Mouse (Mus musculus): Measurements from ENCODE around the gene Col4a3. TPM values are rescaled to one million over a fixed set of nuclear protein-coding genes. Genes with fewer than 3 reads are reported as not detected.

Gene Col4a3
- polyA plus RNA-seq, 1 experiment from 2014 or later: 0.38 TPM

DNA sequence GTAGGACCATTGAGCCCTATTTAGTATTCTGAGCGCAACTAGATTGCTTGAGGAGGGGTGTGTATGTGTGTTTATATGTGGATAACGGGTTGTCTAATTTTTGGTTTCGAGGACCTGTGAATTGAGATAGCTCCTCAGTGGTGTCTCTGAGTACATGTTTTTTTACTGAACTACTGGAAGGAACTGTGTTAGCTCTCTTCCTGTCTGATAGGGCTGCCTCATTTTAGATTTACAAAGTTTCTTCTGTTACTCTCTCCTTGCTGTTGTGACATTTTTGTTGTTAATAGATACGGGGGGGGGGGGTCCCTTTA, 139.1 kb downstream of the Col4a3 start:
- Histone ChIP-seq H3K9ac (ENCODE audit: low read depth, low read length) (peak overlapping the region; percentile 84), H3K9me3 (replicated peaks; ENCODE audit: control insufficient read depth, low read length) (no peaks in the 10 kb centered on the region), H3K36me3 (ENCODE audit: control insufficient read depth, insufficient read depth) (peaks cover 28% of the 10 kb centered on the region), H3K4me3 (ENCODE audit: low read depth, low read length) (peak overlapping the region; percentile 77), H3K4me1 (ENCODE audit: control insufficient read depth, low read depth, low read length) (peaks cover 6% of the 10 kb centered on the region), H3K27me3 (ENCODE audit: control insufficient read depth, insufficient read depth, low read depth, low read length) (no peaks in the 10 kb centered on the region), H3K27ac (ENCODE audit: low read length) (peak overlapping the region; percentile 88), H3K4me2 (ENCODE audit: low read depth, low read length) (peak overlapping the region; percentile 81)
- WGBS (ENCODE audit: insufficient replicate concordance): 13% methylated on average over 4 of the region's 4 CpGs
- ATAC-seq (ENCODE audit: low read depth): peak; percentile 34

DNA sequence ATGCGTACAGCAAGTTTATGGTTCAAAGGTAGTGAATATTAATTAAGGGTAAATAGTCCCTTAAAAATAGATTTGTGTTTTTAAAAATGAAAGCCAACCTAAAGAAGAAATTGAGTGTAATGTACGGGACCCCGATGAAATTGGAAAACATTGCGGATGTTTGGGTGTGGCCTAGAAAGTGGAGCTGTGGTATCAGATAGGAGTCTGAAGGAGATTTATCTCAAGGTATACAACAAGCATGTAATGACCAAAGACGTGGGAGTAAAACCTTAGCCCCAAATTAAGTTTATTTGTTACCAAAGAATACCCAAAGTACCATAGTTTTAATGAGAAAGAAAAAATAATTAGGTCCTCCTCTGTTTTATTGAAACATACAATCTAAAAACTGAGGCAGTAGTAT, 139.8 kb downstream of the Col4a3 start:
- H3K27ac ChIP-seq (ENCODE audit: low read length): peak overlapping the region; percentile 88
- H3K9me3 ChIP-seq (replicated peaks; ENCODE audit: control insufficient read depth, low read length): no peaks in the 10 kb centered on the region
- H3K36me3 ChIP-seq (ENCODE audit: control insufficient read depth, insufficient read depth): peaks cover 34% of the 10 kb centered on the region
- H3K9ac ChIP-seq (ENCODE audit: low read depth, low read length): peak overlapping the region; percentile 84
- no peaks in the 10 kb centered on the region for H3K27me3 ChIP-seq (ENCODE audit: control insufficient read depth, insufficient read depth, low read depth, low read length)
- H3K4me3 ChIP-seq (ENCODE audit: low read depth, low read length): peak overlapping the region; percentile 77
- H3K4me2 ChIP-seq (ENCODE audit: low read depth, low read length): peak overlapping the region; percentile 81
- 34% methylated on average over 5 of the region's 5 CpGs for WGBS (ENCODE audit: insufficient replicate concordance)
- H3K4me1 ChIP-seq (ENCODE audit: control insufficient read depth, low read depth, low read length): peaks cover 6% of the 10 kb centered on the region
- ATAC-seq (ENCODE audit: low read depth): no peak

DNA sequence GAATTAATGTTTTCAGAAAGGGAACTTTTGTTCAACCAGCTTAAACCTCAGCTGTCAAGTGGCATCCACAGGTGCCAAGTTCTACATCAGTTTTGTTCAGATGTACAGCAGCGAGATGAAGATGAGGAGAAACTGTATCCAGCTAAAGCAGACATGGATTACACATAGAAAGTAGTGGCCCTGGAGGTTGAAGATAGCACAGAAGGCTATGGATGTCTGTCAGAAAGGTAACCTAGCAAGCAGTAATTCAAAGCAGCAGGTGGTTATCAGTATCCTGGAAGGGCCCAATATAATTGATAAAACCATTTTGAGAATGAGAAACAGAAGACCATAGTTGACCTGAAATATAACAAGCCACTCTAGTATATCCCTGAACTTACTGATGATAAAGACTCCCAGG, 146.6 kb downstream of the Col4a3 start:
- WGBS (ENCODE audit: insufficient replicate concordance): 17% methylated on average over 1 of the region's 1 CpGs
- Histone ChIP-seq H3K4me3 (ENCODE audit: low read depth, low read length) (no peak overlapping the region), H3K36me3 (ENCODE audit: control insufficient read depth, insufficient read depth) (peaks cover 67% of the 10 kb centered on the region), H3K27ac (ENCODE audit: low read length) (no peak overlapping the region), H3K4me2 (ENCODE audit: low read depth, low read length) (no peak overlapping the region), H3K27me3 (ENCODE audit: control insufficient read depth, insufficient read depth, low read depth, low read length) (no peaks in the 10 kb centered on the region), H3K9me3 (replicated peaks; ENCODE audit: control insufficient read depth, low read length) (no peaks in the 10 kb centered on the region), H3K4me1 (ENCODE audit: control insufficient read depth, low read depth, low read length) (no peaks in the 10 kb centered on the region), H3K9ac (ENCODE audit: low read depth, low read length) (no peak overlapping the region)
- peak; percentile 51 for ATAC-seq (ENCODE audit: low read depth)

DNA sequence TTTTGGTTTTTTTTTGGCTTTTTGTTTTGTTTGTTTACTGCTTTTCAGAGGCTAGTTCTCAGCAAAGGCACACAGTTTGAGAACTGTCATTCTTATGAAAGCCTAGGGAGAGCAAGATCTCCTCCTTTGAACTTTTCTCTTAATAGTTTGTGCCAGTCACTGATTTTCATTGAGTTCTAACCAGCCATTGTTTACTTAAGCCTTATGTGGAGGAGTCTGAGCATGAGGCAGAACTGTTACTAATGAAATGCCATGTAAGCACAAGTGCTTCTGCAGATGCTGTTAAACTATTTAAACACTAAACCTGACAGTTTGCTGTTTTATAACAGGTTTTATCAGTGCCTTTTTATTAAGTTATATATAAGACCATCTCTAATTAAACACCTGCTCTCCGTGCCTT, 151.3 kb downstream of the Col4a3 start:
- H3K4me1 ChIP-seq (ENCODE audit: control insufficient read depth, low read depth, low read length): no peaks in the 10 kb centered on the region
- peaks cover 34% of the 10 kb centered on the region for H3K36me3 ChIP-seq (ENCODE audit: control insufficient read depth, insufficient read depth)
- H3K9me3 ChIP-seq (replicated peaks; ENCODE audit: control insufficient read depth, low read length): no peaks in the 10 kb centered on the region
- H3K27me3 ChIP-seq (ENCODE audit: control insufficient read depth, insufficient read depth, low read depth, low read length): no peaks in the 10 kb centered on the region
- 79% methylated on average over 1 of the region's 1 CpGs for WGBS (ENCODE audit: insufficient replicate concordance)
- no peak for ATAC-seq (ENCODE audit: low read depth)
- no peak overlapping the region for H3K27ac ChIP-seq (ENCODE audit: low read length)
- H3K9ac ChIP-seq (ENCODE audit: low read depth, low read length): no peak overlapping the region
- no peak overlapping the region for H3K4me2 ChIP-seq (ENCODE audit: low read depth, low read length)
- H3K4me3 ChIP-seq (ENCODE audit: low read depth, low read length): no peak overlapping the region

DNA sequence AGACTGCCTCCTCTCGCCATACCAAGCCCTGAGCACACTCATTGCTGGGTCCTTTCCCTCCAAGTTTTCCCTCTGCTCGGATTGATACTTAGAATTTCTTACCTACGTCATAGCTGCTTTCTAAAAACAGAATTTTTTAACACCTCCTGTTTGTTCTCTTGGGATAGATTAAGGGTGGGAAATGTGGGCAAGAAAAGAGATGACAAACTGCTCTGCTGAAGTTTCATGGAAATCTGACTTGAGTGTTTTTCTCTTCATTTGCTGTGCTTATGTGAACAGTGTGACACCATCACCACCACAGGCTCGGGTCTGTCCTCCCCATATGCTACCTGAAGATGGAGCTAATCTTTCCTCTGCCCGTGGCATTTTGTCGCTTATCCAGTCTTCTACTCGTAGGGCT, 154.8 kb downstream of the Col4a3 start:
- Histone ChIP-seq H3K9me3 (replicated peaks; ENCODE audit: control insufficient read depth, low read length) (no peaks in the 10 kb centered on the region), H3K4me3 (ENCODE audit: low read depth, low read length) (no peak overlapping the region), H3K4me1 (ENCODE audit: control insufficient read depth, low read depth, low read length) (no peaks in the 10 kb centered on the region), H3K4me2 (ENCODE audit: low read depth, low read length) (no peak overlapping the region), H3K27ac (ENCODE audit: low read length) (no peak overlapping the region), H3K36me3 (ENCODE audit: control insufficient read depth, insufficient read depth) (peaks cover 13% of the 10 kb centered on the region), H3K9ac (ENCODE audit: low read depth, low read length) (no peak overlapping the region), H3K27me3 (ENCODE audit: control insufficient read depth, insufficient read depth, low read depth, low read length) (no peaks in the 10 kb centered on the region)
- ATAC-seq (ENCODE audit: low read depth): no peak
- WGBS (ENCODE audit: insufficient replicate concordance): 78% methylated on average over 7 of the region's 7 CpGs

DNA sequence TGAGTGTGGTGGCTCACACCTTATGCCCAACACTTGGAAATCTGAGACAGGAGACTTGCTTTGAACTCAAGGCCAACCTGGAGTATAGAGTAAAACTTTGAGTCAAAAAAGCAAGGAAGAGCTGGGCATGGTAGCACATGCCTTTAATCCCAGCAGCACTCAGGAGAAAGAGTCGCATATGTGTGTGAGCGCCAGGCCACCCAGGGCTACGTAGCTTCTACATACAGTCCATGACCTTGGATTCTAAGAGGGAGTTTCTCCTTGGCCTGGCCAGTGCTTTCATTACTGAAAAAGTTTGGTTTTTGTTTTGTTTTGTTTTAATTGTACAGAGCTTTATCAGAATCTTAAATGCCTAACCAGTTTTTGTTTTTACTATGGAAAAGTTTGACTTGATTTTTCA, 157.2 kb downstream of the Col4a3 start:
- no peaks in the 10 kb centered on the region for H3K4me1 ChIP-seq (ENCODE audit: control insufficient read depth, low read depth, low read length)
- H3K36me3 ChIP-seq (ENCODE audit: control insufficient read depth, insufficient read depth): peaks cover 5% of the 10 kb centered on the region; the same call in 1 of the 2 replicates
- 89% methylated on average over 3 of the region's 3 CpGs for WGBS (ENCODE audit: insufficient replicate concordance)
- no peak overlapping the region for H3K4me2 ChIP-seq (ENCODE audit: low read depth, low read length)
- no peaks in the 10 kb centered on the region for H3K27me3 ChIP-seq (ENCODE audit: control insufficient read depth, insufficient read depth, low read depth, low read length)
- no peak for ATAC-seq (ENCODE audit: low read depth)
- no peaks in the 10 kb centered on the region for H3K9me3 ChIP-seq (replicated peaks; ENCODE audit: control insufficient read depth, low read length)
- no peak overlapping the region for H3K27ac ChIP-seq (ENCODE audit: low read length)
- no peak overlapping the region for H3K4me3 ChIP-seq (ENCODE audit: low read depth, low read length)
- H3K9ac ChIP-seq (ENCODE audit: low read depth, low read length): no peak overlapping the region

DNA sequence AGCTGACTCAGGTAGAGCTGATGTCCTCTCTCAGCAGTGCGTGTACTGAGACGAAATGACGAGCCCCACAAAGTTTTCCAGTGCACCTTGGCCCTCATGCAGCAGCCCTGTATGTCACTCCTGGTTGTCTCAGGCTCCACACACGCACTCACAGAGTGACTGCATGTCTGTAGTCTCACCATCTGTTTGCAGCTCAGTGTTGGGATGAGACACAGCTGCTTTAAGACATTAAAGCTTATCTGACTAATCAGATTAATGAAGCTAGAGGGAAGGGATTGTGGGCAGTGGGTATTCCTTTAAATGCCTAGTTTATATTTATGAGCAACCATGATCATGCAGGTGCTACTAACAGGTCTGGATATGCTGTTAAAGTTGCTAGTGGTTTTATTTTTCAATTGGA, 159.7 kb downstream of the Col4a3 start:
- no peaks in the 10 kb centered on the region for H3K27me3 ChIP-seq (ENCODE audit: control insufficient read depth, insufficient read depth, low read depth, low read length)
- no peak overlapping the region for H3K4me3 ChIP-seq (ENCODE audit: low read depth, low read length)
- H3K9me3 ChIP-seq (replicated peaks; ENCODE audit: control insufficient read depth, low read length): no peaks in the 10 kb centered on the region
- H3K27ac ChIP-seq (ENCODE audit: low read length): no peak overlapping the region
- 88% methylated on average over 4 of the region's 4 CpGs for WGBS (ENCODE audit: insufficient replicate concordance)
- H3K9ac ChIP-seq (ENCODE audit: low read depth, low read length): no peak overlapping the region
- no peak overlapping the region for H3K4me2 ChIP-seq (ENCODE audit: low read depth, low read length)
- peaks cover 8% of the 10 kb centered on the region; the same call in 1 of the 2 replicates for H3K36me3 ChIP-seq (ENCODE audit: control insufficient read depth, insufficient read depth)
- ATAC-seq (ENCODE audit: low read depth): no peak
- H3K4me1 ChIP-seq (ENCODE audit: control insufficient read depth, low read depth, low read length): no peaks in the 10 kb centered on the region

DNA sequence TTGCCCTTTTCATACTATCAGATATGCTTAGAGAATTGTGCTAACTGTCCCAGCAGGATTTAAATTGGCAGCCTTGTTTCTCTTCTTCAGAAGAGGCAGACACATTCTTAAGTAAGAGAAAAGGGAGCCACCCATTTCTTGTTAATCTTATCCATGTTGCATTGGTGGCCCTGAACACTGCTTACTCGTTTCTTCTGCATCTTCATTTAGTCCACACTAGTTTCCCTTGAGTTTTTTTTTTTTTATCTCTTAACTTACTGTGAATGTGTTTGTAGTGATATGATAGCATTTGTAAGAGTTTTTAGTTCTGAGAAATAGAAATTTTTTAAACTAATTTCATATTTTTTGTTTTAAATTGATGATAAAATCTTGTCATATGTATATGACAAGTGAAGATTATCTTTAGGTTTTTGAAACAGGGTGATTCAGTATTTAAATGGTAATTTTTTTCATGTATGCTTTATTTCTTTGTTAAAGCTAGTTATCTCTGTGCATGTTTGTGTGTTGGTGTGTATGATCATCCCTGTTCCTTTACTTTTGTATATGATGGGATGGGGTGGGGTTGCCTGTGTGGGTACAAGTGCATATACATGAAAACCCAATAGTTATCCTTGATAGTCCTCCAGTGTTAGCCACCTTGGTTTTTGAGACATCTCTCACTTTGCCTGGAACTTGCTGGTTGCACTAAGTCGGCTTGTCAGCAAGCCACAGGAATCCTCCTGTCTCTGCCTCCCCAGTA, 161.2 kb downstream of the Col4a3 start:
- Histone ChIP-seq H3K4me1 (ENCODE audit: control insufficient read depth, low read depth, low read length) (no peaks in the 10 kb centered on the region), H3K27ac (ENCODE audit: low read length) (no peak overlapping the region), H3K9ac (ENCODE audit: low read depth, low read length) (no peak overlapping the region), H3K36me3 (ENCODE audit: control insufficient read depth, insufficient read depth) (peaks cover 5% of the 10 kb centered on the region), H3K27me3 (ENCODE audit: control insufficient read depth, insufficient read depth, low read depth, low read length) (no peaks in the 10 kb centered on the region), H3K9me3 (replicated peaks; ENCODE audit: control insufficient read depth, low read length) (no peaks in the 10 kb centered on the region), H3K4me2 (ENCODE audit: low read depth, low read length) (no peak overlapping the region), H3K4me3 (ENCODE audit: low read depth, low read length) (no peak overlapping the region)
- peak; percentile 48; the same call in 1 of the 2 replicates for ATAC-seq (ENCODE audit: low read depth)
- 54% methylated on average over 2 of the region's 2 CpGs for WGBS (ENCODE audit: insufficient replicate concordance)

DNA sequence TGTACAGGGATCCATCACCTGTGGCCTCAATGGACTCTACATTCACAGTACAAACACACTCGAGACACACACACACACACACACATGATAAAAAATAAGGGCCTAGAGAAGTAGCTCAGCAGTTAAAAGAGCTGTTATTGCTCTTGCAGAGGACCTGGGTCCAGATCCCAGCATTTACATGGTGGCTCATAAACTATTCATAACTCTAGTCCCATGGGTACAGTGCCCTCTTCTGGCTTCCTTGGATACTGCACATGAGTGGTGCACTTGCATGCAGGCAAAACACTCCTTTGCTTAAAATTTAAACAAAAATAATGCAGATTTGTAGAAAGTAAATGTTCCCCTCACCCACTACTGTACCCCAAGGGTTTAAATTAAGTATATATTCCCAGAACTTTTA, 172.8 kb downstream of the Col4a3 start:
- no peaks in the 10 kb centered on the region for H3K27me3 ChIP-seq (ENCODE audit: control insufficient read depth, insufficient read depth, low read depth, low read length)
- H3K4me2 ChIP-seq (ENCODE audit: low read depth, low read length): no peak overlapping the region
- peak; percentile 30; the same call in 1 of the 2 replicates for ATAC-seq (ENCODE audit: low read depth)
- H3K36me3 ChIP-seq (ENCODE audit: control insufficient read depth, insufficient read depth): peaks cover 13% of the 10 kb centered on the region
- H3K4me3 ChIP-seq (ENCODE audit: low read depth, low read length): no peak overlapping the region
- H3K9me3 ChIP-seq (replicated peaks; ENCODE audit: control insufficient read depth, low read length): no peaks in the 10 kb centered on the region
- no peak overlapping the region for H3K27ac ChIP-seq (ENCODE audit: low read length)
- H3K4me1 ChIP-seq (ENCODE audit: control insufficient read depth, low read depth, low read length): no peaks in the 10 kb centered on the region
- no peak overlapping the region for H3K9ac ChIP-seq (ENCODE audit: low read depth, low read length)
- 71% methylated on average over 1 of the region's 1 CpGs for WGBS (ENCODE audit: insufficient replicate concordance)

Data from liver, embryonic 16.5 days (tissue).